Mouse (Mus musculus): ENCODE data around the gene Tmem270.
A peak's percentile ranks its signal among the peaks of the same experiment; 100 is the strongest.
"Not testable (repeated sequence)": the region's sequence is repeated elsewhere in the genome, so short reads cannot be mapped to it uniquely, and the experiment has no call there.

Gene Tmem270

DNA sequence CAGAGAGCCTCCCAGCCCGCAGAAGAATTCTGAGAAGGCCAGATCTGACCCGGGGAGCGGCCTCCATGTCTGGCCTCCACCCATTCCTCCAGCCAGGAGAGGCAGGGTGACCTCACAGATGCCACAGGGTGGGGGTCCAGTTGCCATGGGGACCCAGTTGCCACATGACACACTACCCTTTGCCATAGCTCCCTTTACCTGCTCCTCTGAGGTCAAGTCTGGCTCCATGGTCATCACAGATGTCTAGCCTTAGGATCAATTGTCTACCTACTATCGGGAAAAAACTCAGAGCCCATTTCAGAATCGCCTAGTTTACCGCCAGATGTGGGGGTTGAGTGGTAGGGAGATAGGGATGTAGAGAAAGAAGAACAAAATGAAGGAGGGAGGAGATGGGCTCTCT lies at the start of gene Tmem270:
TSS of gene Tmem270 (minus strand) at position 101 of the 400 bp plus-strand sequence.
- no peak for DNase-seq (ENCODE audit: low spot score)

GRCm38 (mm10) chr5:134955491-134955890 lies 49.0 kb upstream of the Tmem270 start:
- no peak for DNase-seq (ENCODE audit: low spot score)

GRCm38 (mm10) chr5:134951053-134951884 lies 44.7 kb upstream of the Tmem270 start:
- no peak for DNase-seq (ENCODE audit: low spot score)

GRCm38 (mm10) chr5:134948085-134948439 lies 41.5 kb upstream of the Tmem270 start:
- no peak for DNase-seq (ENCODE audit: low spot score)

DNA sequence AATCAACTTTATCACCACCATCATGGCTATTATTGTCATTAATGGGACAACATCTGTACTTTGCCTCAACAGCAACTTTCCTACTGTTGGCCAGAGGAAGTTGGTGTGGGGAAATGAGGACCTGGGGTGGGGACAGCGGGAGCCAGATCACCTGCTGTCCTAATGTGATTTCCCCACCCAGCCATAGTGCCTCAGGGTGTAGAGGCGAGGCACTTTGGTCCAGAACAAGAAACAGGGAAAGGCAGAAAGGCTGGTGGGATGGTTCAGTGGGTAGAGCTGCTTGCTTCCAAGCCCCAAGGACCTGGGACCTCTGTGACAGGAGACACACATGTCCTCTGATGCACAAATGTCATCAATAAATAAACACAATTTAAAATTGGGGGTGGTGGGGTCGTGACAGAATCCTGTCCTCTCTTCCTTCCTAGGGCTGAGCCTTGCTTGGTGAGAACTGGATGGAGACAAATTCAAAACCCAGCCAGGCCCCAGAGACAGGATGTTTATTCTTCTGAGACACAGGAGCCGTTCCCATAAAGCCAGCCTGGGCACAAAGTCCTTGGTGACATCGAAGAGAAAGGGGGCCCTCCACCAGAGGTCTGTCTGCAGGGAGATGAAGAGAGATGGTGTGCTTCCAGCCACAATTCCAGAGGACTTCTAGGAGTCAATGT lies 41.0 kb upstream of the Tmem270 start:
- DNase-seq (ENCODE audit: low spot score), result no peak

DNA sequence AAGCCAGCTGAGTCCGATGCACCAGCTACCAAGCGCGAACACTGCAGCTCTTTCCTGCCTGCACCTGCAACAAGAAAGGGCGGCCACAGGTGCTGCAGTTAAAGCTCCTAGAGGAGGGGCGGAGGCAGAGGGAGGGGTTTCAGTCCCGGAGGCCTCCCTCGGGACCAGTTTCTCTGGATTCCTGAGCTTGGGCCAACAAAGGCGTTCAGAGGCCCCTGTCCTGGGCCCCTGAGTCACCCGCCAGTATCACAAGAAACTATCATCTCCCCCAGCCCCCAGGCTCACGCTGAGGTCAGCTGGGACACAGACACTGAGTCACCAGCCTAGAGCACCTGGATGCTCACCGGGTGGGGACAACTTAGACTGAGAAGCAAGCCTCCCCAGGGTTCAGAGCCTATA lies 40.3 kb upstream of the Tmem270 start, which contains the start of gene Cldn4:
TSS of gene Cldn4 (minus strand) at position 78 of the 399 bp plus-strand sequence.
- peak; percentile 69 for DNase-seq (ENCODE audit: low spot score)

DNA sequence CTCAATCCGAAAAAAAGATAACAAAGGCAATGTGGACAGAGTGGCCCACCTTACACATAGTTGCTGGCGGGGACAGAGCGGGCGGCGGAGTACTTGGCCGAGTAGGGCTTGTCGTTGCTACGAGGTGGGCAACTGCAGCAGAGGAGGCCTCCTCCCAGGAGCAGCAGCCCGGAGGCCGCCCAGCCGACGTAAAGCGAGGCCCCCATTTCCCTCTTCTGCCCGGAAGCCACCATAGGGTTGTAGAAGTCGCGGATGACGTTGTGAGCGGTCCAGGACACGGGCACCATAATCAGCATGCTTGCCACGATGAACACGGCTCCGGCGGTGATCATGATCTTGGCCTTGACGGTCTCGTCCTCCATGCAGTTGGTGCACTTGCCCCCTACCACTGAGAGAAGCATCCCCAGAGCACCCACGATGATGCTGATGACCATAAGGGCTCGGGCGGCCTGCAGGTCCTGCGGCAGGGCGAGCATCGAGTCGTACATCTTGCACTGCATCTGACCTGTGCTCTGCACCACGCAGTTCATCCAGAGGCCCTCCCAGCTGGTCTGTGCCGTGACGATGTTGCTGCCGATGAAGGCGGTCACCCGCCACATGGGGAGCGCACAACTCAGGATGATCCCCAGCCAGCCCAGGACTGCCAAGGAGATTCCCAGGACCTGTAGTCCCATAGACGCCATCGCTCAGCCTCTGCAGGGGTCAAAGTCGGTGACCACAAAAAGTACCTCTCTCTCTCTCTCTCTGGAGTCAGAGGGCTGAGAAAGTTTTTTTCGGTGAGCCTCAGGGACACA lies 39.7 kb upstream of the Tmem270 start:
- no peak for DNase-seq (ENCODE audit: low spot score)

DNA sequence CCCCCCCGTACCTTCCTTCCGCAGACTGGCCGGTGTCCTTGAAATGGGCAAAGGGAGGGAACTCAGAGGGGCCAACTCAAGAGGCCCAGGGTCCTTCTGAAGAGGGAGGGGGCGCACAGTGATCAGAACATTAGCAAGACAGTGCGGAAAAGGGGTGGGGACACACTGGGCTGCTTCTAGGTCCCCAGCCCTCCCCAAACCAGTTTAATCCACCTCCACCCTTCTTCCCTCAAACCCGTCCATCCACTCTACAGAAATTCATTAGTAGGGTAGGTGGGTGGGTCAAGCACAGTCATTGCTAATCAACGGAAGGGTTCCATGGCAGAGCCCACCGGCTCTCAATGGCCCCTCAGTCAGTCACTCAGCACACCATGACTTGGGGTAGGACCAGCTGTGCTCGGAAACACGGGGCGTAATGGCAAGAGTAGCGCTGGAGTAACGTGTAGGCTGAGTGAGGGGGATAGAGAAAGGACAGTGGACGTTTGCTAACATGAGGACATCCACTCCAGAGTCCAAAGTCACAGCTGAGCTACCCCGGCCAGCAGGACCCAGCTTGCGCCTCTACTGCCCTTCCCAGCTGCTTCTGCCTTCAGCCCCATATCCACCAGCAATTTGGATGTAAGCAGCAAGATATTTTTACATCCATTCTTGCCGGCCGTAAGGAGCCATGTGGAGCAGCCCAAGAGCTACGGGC lies 38.9 kb upstream of the Tmem270 start:
- DNase-seq (ENCODE audit: low spot score), result no peak

DNA sequence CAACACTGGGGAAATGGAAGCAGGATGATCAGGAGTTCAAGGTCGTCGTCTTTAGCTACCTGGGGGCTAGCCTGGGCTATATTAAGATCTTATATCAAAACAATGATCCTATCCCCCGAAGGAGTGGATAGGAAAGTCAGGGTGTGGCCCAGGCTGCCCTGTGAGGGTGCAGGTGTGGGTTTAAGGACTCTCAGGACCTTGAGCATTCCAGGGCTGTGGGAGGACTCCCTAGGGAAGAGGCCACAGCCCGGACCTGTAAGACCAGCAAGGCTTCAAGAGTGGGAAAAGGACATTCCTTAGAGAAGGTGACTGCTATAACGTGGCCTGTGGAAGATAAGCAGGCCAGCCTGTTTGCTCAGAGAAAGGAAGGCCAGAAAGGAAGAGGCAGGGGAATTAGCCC lies 37.6 kb upstream of the Tmem270 start:
- no peak for DNase-seq (ENCODE audit: low spot score)

DNA sequence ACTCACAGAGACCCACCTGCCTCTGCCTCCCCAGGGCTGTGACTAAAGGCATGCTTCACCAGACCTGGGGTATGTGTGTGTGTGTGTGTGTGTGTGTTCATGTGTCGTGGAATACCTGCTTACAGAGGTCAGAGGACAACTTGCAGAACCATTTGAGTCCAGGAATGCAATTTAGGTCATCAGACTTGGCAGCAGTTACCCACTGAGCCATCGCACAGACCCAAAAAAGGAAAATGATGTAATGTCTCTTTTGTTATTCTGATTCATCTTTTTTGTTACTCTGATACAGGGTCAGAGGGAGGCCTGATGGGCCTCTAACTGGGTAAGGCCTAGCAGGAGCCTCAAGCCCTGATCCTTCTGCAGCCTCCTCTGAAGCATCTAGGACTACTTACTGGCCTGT lies 36.2 kb upstream of the Tmem270 start:
- DNase-seq (ENCODE audit: low spot score), result no peak

DNA sequence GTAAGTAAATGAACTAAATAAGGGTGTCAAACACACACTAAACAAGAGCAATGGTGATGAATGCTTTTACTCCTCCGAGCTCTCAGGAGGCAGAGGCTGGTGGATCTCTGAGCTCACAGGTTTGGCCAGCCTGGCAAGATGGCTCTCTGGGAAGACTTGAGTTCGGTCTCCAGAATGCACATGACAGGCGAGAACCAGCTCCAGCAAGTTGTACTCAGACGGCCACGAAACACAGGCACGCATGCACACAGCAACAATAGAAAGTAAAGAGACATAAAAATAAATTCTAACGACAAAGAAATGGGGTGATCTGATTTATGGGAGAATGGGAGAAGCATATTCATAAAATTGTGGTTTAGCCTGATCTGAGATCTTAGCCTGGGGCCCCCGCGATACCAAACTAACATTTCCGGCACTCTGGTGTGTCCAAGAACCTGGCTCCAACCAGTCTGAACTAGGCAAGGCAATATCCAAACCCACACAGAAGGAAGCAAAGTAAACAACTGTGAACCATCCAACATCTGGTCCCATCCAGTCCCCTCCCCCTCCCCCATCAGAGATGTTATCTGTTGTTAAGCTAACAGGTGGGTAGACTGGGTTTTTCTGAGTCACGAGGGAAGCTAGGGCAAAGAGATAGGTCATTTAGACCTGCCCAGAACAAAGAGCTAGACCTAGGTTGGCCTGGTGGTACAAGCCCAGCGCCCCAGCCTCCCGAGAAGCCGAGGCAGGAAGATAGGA lies 35.1 kb upstream of the Tmem270 start:
- peak; percentile 32 for DNase-seq (ENCODE audit: low spot score)

- not testable (repeated sequence) for DNase-seq (ENCODE audit: low spot score)
These were observed 33.0 kb upstream of the Tmem270 start for GRCm38 (mm10) chr5:134939554-134939953.

- DNase-seq (ENCODE audit: low spot score), result no peak
These were observed 32.5 kb upstream of the Tmem270 start for GRCm38 (mm10) chr5:134939069-134939468.

DNA sequence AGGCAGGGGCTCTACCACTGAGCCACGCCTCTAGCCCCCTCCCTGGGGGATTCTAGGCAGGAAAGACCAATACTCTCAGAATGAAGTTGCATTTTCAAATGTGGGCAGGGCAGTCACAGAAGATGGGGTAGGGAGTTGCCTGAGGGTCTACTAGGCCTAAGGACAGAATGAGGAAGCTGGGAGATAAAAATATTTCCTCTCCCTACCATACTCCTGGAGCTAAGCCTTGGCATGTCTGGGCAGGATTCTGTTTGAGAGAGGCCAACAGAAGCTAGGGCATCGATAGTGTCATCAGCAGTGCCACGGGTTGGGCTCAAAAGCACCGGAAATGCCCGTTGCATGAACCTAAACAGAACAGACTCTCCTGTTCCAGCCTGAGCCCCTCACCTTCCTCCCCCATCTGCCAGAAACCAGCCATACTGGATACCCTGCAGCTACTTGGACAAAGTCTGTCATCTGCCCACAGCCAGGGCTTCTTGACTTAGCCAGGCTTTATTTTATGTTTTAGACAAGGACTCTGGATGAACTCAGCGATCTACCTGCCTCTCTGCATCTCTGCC lies 30.2 kb upstream of the Tmem270 start:
- no peak for DNase-seq (ENCODE audit: low spot score)

DNA sequence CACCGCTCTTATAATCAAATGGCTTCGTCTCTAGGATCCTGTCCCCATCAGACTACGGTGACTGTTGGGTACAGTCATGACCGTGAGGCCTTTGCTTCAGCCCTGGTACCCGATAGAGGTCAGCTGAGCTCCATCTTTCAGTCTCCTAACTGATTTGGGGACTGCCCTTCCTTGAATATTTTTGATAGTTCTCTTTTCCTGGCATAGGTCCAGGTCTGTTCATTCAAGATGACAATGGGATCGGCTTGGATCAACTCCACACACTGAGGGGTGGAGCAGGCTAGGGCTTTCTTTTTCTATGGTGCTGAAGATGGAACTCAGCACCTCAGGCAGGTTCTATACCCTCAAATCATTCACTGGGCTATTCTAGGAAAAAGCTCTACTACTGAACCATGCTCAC lies 29.5 kb upstream of the Tmem270 start:
- DNase-seq (ENCODE audit: low spot score), result no peak

GRCm38 (mm10) chr5:134934666-134935065 lies 28.1 kb upstream of the Tmem270 start:
- DNase-seq (ENCODE audit: low spot score), result no peak

GRCm38 (mm10) chr5:134933686-134934085 lies 27.2 kb upstream of the Tmem270 start:
- DNase-seq (ENCODE audit: low spot score), result peak; percentile 34

DNA sequence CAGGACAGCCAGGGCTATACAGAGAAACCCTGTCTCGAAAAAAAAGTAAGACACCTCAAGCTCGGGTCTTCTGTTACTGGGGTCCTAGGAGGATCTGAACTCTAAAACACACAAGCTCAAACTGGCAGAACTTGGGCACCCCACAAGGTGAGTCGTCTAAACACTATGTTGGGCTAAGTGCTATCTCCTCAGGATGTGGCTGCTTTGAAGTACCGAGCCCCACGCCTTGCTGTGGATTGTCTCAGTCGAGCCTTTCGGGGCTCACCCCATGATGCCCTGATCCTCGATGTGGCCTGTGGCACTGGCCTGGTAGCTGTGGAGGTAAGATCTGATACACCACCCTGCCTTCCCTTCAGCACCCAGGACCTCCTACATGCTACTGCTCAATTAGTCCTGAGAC lies 26.7 kb upstream of the Tmem270 start:
- DNase-seq (ENCODE audit: low spot score), result no peak

- peak; percentile 64 for DNase-seq (ENCODE audit: low spot score)
These were observed 26.4 kb upstream of the Tmem270 start for GRCm38 (mm10) chr5:134932903-134933276.

DNA sequence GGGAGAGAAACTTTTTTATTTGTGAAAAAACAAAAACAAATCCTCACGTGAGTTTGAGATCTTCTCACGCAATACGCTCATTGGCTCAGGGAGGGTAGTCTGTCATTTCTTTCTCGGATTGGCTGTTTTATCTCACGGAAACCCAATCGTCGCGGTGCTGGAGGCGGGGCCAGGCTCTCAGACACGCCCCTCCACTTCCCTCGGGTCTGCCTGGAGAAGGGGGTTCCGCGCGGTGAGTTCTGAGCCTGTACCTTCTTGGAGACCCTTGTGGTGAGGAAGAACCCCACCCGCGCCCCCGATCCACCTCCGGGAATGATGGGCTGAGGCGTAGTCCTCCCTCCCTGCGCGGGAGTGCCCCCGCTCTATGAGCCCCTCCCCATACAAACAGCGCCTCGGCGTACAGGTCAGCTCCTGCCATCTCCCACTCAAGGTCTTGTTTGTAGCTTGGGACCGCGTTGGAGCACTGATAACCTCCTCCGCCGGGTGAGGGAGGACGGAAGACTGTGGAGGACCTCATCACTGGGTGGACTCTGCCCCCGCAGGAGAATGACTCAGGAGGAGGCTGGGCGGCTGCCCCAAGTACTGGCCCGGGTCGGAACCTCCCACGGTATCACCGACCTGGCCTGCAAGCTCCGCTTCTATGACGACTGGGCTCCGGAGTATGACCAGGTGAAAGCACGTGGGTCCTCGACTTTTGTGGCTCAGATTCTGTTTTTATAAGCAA lies 25.8 kb upstream of the Tmem270 start, which contains the start of gene Mettl27:
TSS of gene Mettl27 (plus strand) at position 190 of the 724 bp plus-strand sequence.
- peak; percentile 91 for DNase-seq (ENCODE audit: low spot score)
